Comparison of ENCODE assay signal across 21 mouse cellular contexts in the genomic region with DNA sequence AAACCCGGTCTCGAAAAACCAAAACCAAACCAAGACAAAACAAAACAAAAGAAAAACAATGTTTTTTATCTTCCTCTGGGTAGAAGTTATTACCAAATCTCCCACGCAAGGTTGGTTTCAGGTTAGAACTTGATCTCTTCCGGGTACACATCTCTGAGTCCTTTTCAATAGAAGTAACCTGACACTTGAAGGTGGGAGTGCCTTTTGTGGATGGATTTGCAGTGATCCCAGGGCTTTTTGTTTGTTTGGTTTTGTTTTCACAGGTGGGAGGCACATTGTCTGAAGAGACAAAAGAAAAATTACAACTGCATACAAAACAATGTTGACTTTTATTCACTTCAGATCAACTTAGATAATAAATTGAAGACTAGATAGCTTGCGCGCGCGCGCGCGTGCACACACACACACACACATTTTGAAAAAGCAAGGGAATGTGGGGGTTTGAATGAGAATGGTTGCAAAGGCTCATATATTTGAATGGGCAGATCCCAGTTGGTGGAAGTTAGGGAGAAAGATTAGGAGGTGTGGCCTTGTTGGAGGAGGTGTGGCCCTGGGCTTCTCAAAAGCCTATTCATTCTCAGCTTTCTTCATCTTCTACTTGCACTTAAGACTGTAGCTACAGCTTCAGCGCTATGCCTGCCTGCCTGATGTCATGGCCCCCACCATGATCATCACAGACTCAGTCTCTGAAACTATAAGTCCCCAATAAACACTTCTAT. TPM values are rescaled to one million over a fixed set of nuclear protein-coding genes. Genes with fewer than 3 reads are reported as not detected.
DNase-seq lines count a peak whose midpoint lies in the region; ATAC-seq and TF ChIP-seq lines count a peak whose summit lies in the region.
"Had no signal": no experiment of that assay in that cellular context is flagged by ENCODE, and none has a peak within 500 bp of the region (broad histone marks: within the 10 kb centered on the region; RNA-seq: fewer than 3 reads in every experiment).

No protein-coding gene starts in this region.

- no peak overlapping the region for H3K9ac ChIP-seq in kidney, postnatal 0 days (ENCODE audit: low read depth, low read length)
- H3K9ac ChIP-seq in ES-E14 (ENCODE audit: insufficient read depth, low read depth, low read length, poor library complexity, severe bottlenecking): no peak overlapping the region
- H3K9ac ChIP-seq: forebrain, embryonic 15.5 days; heart, embryonic 15.5 days; hindbrain, embryonic 13.5 days had no signal

- no peaks in the 10 kb centered on the region for H3K27me3 ChIP-seq in kidney, postnatal 0 days (ENCODE audit: insufficient read depth, low read length)
- H3K27me3 ChIP-seq: forebrain, embryonic 15.5 days; heart, embryonic 15.5 days; hindbrain, embryonic 13.5 days had no signal

- H3K4me2 ChIP-seq in kidney, postnatal 0 days (ENCODE audit: low read length): no peak overlapping the region
- H3K4me2 ChIP-seq: forebrain, embryonic 15.5 days; heart, embryonic 11.5 days; heart, embryonic 15.5 days; hindbrain, embryonic 13.5 days had no signal

- H3K36me3 ChIP-seq in kidney, postnatal 0 days (ENCODE audit: insufficient read depth, low read length): no peaks in the 10 kb centered on the region
- no peaks in the 10 kb centered on the region for H3K36me3 ChIP-seq in ES-E14 (ENCODE audit: control insufficient read depth, insufficient read depth, low read length, poor library complexity, severe bottlenecking)
- H3K36me3 ChIP-seq: forebrain, embryonic 15.5 days; heart, embryonic 15.5 days; hindbrain, embryonic 13.5 days had no signal

- TF ChIP-seq CTCF in kidney, postnatal 0 days (IDR thresholded peaks at IDR 0.05; ENCODE audit: low read depth): no peak

- ATAC-seq in kidney, postnatal 0 days (replicated peaks; ENCODE audit: low FRiP score, low read depth): peak; percentile 65; the same call in 1 of the 2 replicates
- ATAC-seq in granulocyte monocyte progenitor cell, adult 5-6 weeks (replicated peaks; ENCODE audit: poor library complexity, severe bottlenecking): no peak
- ATAC-seq: CD4-positive, CD25-positive, alpha-beta regulatory T cell, adult 4 months; forebrain, embryonic 15.5 days; hindbrain, postnatal 0 days had no signal

- H3K9me3 ChIP-seq in kidney, postnatal 0 days (replicated peaks; ENCODE audit: low read length): no peaks in the 10 kb centered on the region
- no peaks in the 10 kb centered on the region for H3K9me3 ChIP-seq in ES-E14 (ENCODE audit: control insufficient read depth, insufficient read depth, low read depth, low read length)
- H3K9me3 ChIP-seq: forebrain, embryonic 15.5 days; heart, embryonic 15.5 days; hindbrain, embryonic 13.5 days had no signal

- no peaks in the 10 kb centered on the region for H3K4me1 ChIP-seq in kidney, postnatal 0 days (replicated peaks; ENCODE audit: insufficient read depth, low read length)
- no peaks in the 10 kb centered on the region; a peak in 1 of 4 replicates for H3K4me1 ChIP-seq in ES-E14 (ENCODE audit: control insufficient read depth in 2 of 2, insufficient read depth in 2 of 2, low read length in 2 of 2, poor library complexity in 1 of 2)
- H3K4me1 ChIP-seq: forebrain, embryonic 15.5 days; heart, embryonic 15.5 days; hindbrain, embryonic 13.5 days had no signal

- DNase-seq in embryo, embryonic 9.5 days (ENCODE audit: extremely low spot score): peak; percentile 7
- no peak for DNase-seq in embryo, embryonic 10 days (ENCODE audit: low spot score)
- DNase-seq in kidney, postnatal 0 days (ENCODE audit: low spot score): peak; percentile 55
- DNase-seq in kidney, postnatal 10 days: no peak
- DNase-seq in ES-E14 (ENCODE audit: low read depth, low spot score): peak; percentile 26
- DNase-seq in left cerebral cortex, postnatal 10 days (ENCODE audit: extremely low spot score in 1 of 2, low spot score in 2 of 2): no peak
- DNase-seq: adrenal gland, postnatal 14 days; B cell, adult 2 months; cerebellum, adult 11-12 months; cerebellum, adult 9-10 months; cerebellum, postnatal 25 days; gastrocnemius, postnatal 36 days; heart, adult 18-20 months; heart, postnatal 14 days had no signal

- in situ Hi-C loops in ES-E14 (cut with MboI; ENCODE audit: low sequenced_read_pairs in 2 of 2, unreplicated experiment in 2 of 2): loop anchor here in 1 of 2 experiments (25.0 kb wide), 1 partner anchor 336 kb away; no protein-coding TSS in a partner anchor

- H3K27ac ChIP-seq in kidney, postnatal 0 days: no peak overlapping the region
- no peak overlapping the region for H3K27ac ChIP-seq in ES-E14 (ENCODE audit: insufficient read depth, low read depth, low read length, poor library complexity, severe bottlenecking)
- H3K27ac ChIP-seq: forebrain, embryonic 15.5 days; heart, embryonic 15.5 days; hindbrain, embryonic 13.5 days; hindbrain, postnatal 0 days had no signal

- intact Hi-C loops in left cerebral cortex, postnatal 10 days (cut with DNase I): no loop called here

- WGBS in kidney, postnatal 0 days: 54% methylated on average over 12 of the region's 12 CpGs

- H3K4me3 ChIP-seq in kidney, postnatal 0 days (replicated peaks; ENCODE audit: low read depth, low read length): no peak overlapping the region
- no peak overlapping the region for H3K4me3 ChIP-seq in ES-E14 (ENCODE audit: insufficient read depth in 1 of 2, low read depth in 1 of 2, low read length in 2 of 2, poor library complexity in 1 of 2, severe bottlenecking in 1 of 2)
- H3K4me3 ChIP-seq: forebrain, embryonic 15.5 days; heart, embryonic 15.5 days; hindbrain, embryonic 13.5 days had no signal

TF ChIP-seq in ES-E14, 5 proteins besides CTCF, POLR2A, EP300 and RAD21:
- TF ChIP-seq CHD2 (IDR thresholded peaks at IDR 0.05; ENCODE audit: low read depth, low read length): no peak; the same call in 1 of the 2 replicates
- no peak for TF ChIP-seq HCFC1 (IDR thresholded peaks at IDR 0.05; ENCODE audit: borderline replicate concordance, insufficient read depth, low read length)
- no peak for TF ChIP-seq MAFK (IDR thresholded peaks at IDR 0.05; ENCODE audit: insufficient read depth, low read depth, low read length)
- no peak for TF ChIP-seq ZNF384 (IDR thresholded peaks at IDR 0.05; ENCODE audit: low read depth, low read length)
- no peak for TF ChIP-seq ZC3H11A (IDR thresholded peaks at IDR 0.05; ENCODE audit: borderline replicate concordance, low read depth, low read length)

RNA-seq across cellular contexts. Expression of gene Anxa1, which starts 35.9 kb away (rescaled TPM):
- 62.2 and 64.0 TPM in 2 replicates for polyA plus RNA-seq in kidney, postnatal 0 days (2015; fragmentation: Nextera tagmentation; extraction: Ambion mirVana)
- 51.6 and 117 TPM in 2 replicates for total RNA-seq in ES-E14 (2012; rRNA removed)
- 195 and 239 TPM in 2 replicates for total RNA-seq in granulocyte monocyte progenitor cell, adult 5-6 weeks (2014; fragmentation: Nextera tagmentation)
- 534 and 546 TPM in 2 replicates for total RNA-seq in granulocyte monocyte progenitor cell, adult 5-6 weeks (2017)
- 1 to 10 TPM; 2.5 to 3.2 TPM for total RNA-seq in left cerebral cortex, postnatal 10 days (2021)

Comparison
In these comparisons a context has a peak if more than half of its experiments do, and no peak if none do; other contexts are left out.
1. DNase-seq: peak in embryo, embryonic 9.5 days (single experiment), kidney, postnatal 0 days (single experiment) and ES-E14 (single experiment); none in embryo, embryonic 10 days (single experiment), kidney, postnatal 10 days (single experiment) and left cerebral cortex, postnatal 10 days (0 of 2).
2. RNA of gene Anxa1, which starts 35.9 kb away (total RNA-seq): 195 to 546 TPM in granulocyte monocyte progenitor cell, adult 5-6 weeks and 51.6 to 117 TPM in ES-E14; 2.5 to 3.2 TPM in left cerebral cortex, postnatal 10 days; every median in the first group is over 10 times any median in the second.